Mouse (Mus musculus) embryonic facial prominence, embryonic 15.5 days (tissue): ENCODE results near the gene Lfng. TPM values are rescaled to one million over a fixed set of nuclear protein-coding genes. Genes with fewer than 3 reads are reported as not detected.
A peak's percentile ranks its signal among the peaks of the same experiment; 100 is the strongest.

Source experiments
- ATAC-seq: fragments of 200-750 bp; cut with Nextera tagmentation; 2 replicates; pipeline ENCODE4 v1.8.0; 2017; ENCODE audit warnings: low read depth, moderate TSS enrichment; ENCODE audit not compliant: insufficient number of reproducible peaks, low FRiP score, low TSS enrichment
- H3K27ac ChIP-seq: fragments of 300-500 bp; sonication (generic); replicated peaks from 2 replicates; pipeline ENCODE4 v1.5.1; 2015; ENCODE audit warnings: mild to moderate bottlenecking, inconsistent platforms
- H3K27me3 ChIP-seq: fragments of 300-500 bp; sonication (generic); 2 replicates; pipeline ENCODE4 v1.6.1; 2015; ENCODE audit warnings: inconsistent platforms
- H3K36me3 ChIP-seq: fragments of 300-500 bp; sonication (generic); 2 replicates; pipeline ENCODE4 v1.6.1; 2015; ENCODE audit warnings: mild to moderate bottlenecking, inconsistent platforms
- H3K4me1 ChIP-seq: fragments of 300-500 bp; sonication (generic); 2 replicates; pipeline ENCODE4 v1.6.1; 2015; ENCODE audit warnings: inconsistent platforms
- H3K4me2 ChIP-seq: fragments of 300-500 bp; sonication (generic); replicated peaks from 2 replicates; pipeline ENCODE4 v1.6.1; 2015; ENCODE audit warnings: mild to moderate bottlenecking, inconsistent platforms
- H3K4me3 ChIP-seq: fragments of 300-500 bp; sonication (generic); replicated peaks from 2 replicates; pipeline ENCODE4 v1.5.1; 2015; ENCODE audit warnings: mild to moderate bottlenecking, inconsistent platforms
- H3K9ac ChIP-seq: fragments of 300-500 bp; sonication (generic); 2 replicates; pipeline ENCODE4 v1.6.1; 2015; ENCODE audit warnings: inconsistent platforms
- H3K9me3 ChIP-seq: fragments of 300-500 bp; sonication (generic); replicated peaks from 2 replicates; pipeline ENCODE4 v1.6.1; 2016; ENCODE audit warnings: inconsistent platforms
- WGBS: fragments of 180-500 bp; shearing (Covaris S2); methylation state at CpG from one replicate; pipeline ENCODE4 v1.1.7; 2015; 5-methylcytosine and 5-hydroxymethylcytosine counted together
- polyA plus RNA-seq: library from polyadenylated mRNA; unstranded; fragments of >200 nt; fragmentation: Nextera tagmentation; extraction: Ambion mirVana; gene quantifications from 2 replicates; pipeline ENCODE4 v1.2.1, GENCODE M21; 2015

Lfng gene
- polyA plus RNA-seq, 1 experiment from 2014 or later = 31.8 TPM

- WGBS = 88% methylated on average over 7 of the region's 7 CpGs
- H3K9me3 ChIP-seq = no peaks in the 10 kb centered on the region
These were observed 26.3 kb downstream of the Lfng start for GRCm38 (mm10) chr5:140633432-140633831.

GRCm38 (mm10) chr5:140634798-140635722, 27.9 kb downstream of the Lfng start:
- no peak for ATAC-seq
- Histone ChIP-seq H3K4me1 (peaks cover 8% of the 10 kb centered on the region), H3K9ac (no peak overlapping the region), H3K27me3 (no peaks in the 10 kb centered on the region), H3K4me3 (no peak overlapping the region), H3K4me2 (no peak overlapping the region), H3K9me3 (no peaks in the 10 kb centered on the region), H3K27ac (no peak overlapping the region), H3K36me3 (peaks cover 89% of the 10 kb centered on the region)
- 94% methylated on average over 26 of the region's 26 CpGs for WGBS

More at GRCm38 (mm10) chr5:140633432-140633831, 26.3 kb downstream of the Lfng start:
- no peak for ATAC-seq
- no peak overlapping the region for H3K9ac ChIP-seq
- H3K27ac ChIP-seq = no peak overlapping the region
- no peaks in the 10 kb centered on the region for H3K4me1 ChIP-seq
- no peak overlapping the region for H3K4me2 ChIP-seq
- H3K27me3 ChIP-seq = no peaks in the 10 kb centered on the region
- H3K36me3 ChIP-seq = peaks cover 97% of the 10 kb centered on the region
- H3K4me3 ChIP-seq = no peak overlapping the region

- H3K4me3 ChIP-seq = no peak overlapping the region
- no peak overlapping the region for H3K4me2 ChIP-seq
- 0 out of 2 replicates have a peak overlapping the region, but pooled peaks have one; percentile 3 for H3K27ac ChIP-seq
- ATAC-seq = no peak
- peaks cover 78% of the 10 kb centered on the region for H3K36me3 ChIP-seq
- H3K9ac ChIP-seq = no peak overlapping the region
- H3K9me3 ChIP-seq = no peaks in the 10 kb centered on the region
- H3K27me3 ChIP-seq = no peaks in the 10 kb centered on the region
- 78% methylated on average over 7 of the region's 7 CpGs for WGBS
- H3K4me1 ChIP-seq = peaks cover 22% of the 10 kb centered on the region
These were observed 29.4 kb downstream of the Lfng start for GRCm38 (mm10) chr5:140636316-140637057.

- Histone ChIP-seq H3K4me2 (no peak overlapping the region), H3K9ac (no peak overlapping the region), H3K36me3 (peaks cover 73% of the 10 kb centered on the region), H3K4me3 (no peak overlapping the region), H3K4me1 (peaks cover 28% of the 10 kb centered on the region), H3K9me3 (no peaks in the 10 kb centered on the region), H3K27ac (0 out of 2 replicates have a peak overlapping the region, but pooled peaks have one; percentile 3), H3K27me3 (no peaks in the 10 kb centered on the region)
- ATAC-seq = no peak
- 83% methylated on average over 6 of the region's 6 CpGs for WGBS
These were observed 29.9 kb downstream of the Lfng start for GRCm38 (mm10) chr5:140637058-140637410.

GRCm38 (mm10) chr5:140637989-140638388, 30.9 kb downstream of the Lfng start:
- no peak for ATAC-seq
- H3K4me2 ChIP-seq = no peak overlapping the region
- WGBS = 85% methylated on average over 3 of the region's 3 CpGs
- H3K9ac ChIP-seq = no peak overlapping the region
- no peaks in the 10 kb centered on the region for H3K27me3 ChIP-seq
- no peak overlapping the region for H3K4me3 ChIP-seq
- H3K36me3 ChIP-seq = peaks cover 65% of the 10 kb centered on the region
- no peak overlapping the region for H3K27ac ChIP-seq
- H3K4me1 ChIP-seq = peaks cover 37% of the 10 kb centered on the region
- H3K9me3 ChIP-seq = no peaks in the 10 kb centered on the region

GRCm38 (mm10) chr5:140638484-140638883, 31.4 kb downstream of the Lfng start:
- Histone ChIP-seq H3K36me3 (peaks cover 60% of the 10 kb centered on the region), H3K27me3 (no peaks in the 10 kb centered on the region), H3K27ac (no peak overlapping the region), H3K4me2 (no peak overlapping the region), H3K9ac (no peak overlapping the region), H3K4me1 (peaks cover 41% of the 10 kb centered on the region), H3K9me3 (no peaks in the 10 kb centered on the region), H3K4me3 (no peak overlapping the region)
- 90% methylated on average over 6 of the region's 6 CpGs for WGBS
- no peak for ATAC-seq

- Histone ChIP-seq H3K27ac (no peak overlapping the region), H3K9me3 (no peaks in the 10 kb centered on the region), H3K27me3 (no peaks in the 10 kb centered on the region), H3K36me3 (peaks cover 57% of the 10 kb centered on the region), H3K9ac (no peak overlapping the region), H3K4me2 (no peak overlapping the region), H3K4me3 (no peak overlapping the region), H3K4me1 (peaks cover 46% of the 10 kb centered on the region)
- WGBS = 93% methylated on average over 4 of the region's 4 CpGs
- no peak for ATAC-seq
These were observed 32.2 kb downstream of the Lfng start for GRCm38 (mm10) chr5:140639312-140639711.

GRCm38 (mm10) chr5:140639871-140640270, 32.8 kb downstream of the Lfng start:
- peaks cover 57% of the 10 kb centered on the region for H3K36me3 ChIP-seq
- peak overlapping the region; percentile 92 for H3K27ac ChIP-seq
- H3K9me3 ChIP-seq = no peaks in the 10 kb centered on the region
- WGBS = 63% methylated on average over 14 of the region's 14 CpGs
- H3K27me3 ChIP-seq = no peaks in the 10 kb centered on the region
- no peak overlapping the region for H3K4me3 ChIP-seq
- H3K4me2 ChIP-seq = no peak overlapping the region
- no peak for ATAC-seq
- H3K4me1 ChIP-seq = peaks cover 50% of the 10 kb centered on the region
- no peak overlapping the region for H3K9ac ChIP-seq

- H3K27ac ChIP-seq = peak overlapping the region; percentile 92
- no peak for ATAC-seq
- H3K36me3 ChIP-seq = peaks cover 50% of the 10 kb centered on the region
- 66% methylated on average over 2 of the region's 2 CpGs for WGBS
- no peak overlapping the region for H3K4me3 ChIP-seq
- H3K4me2 ChIP-seq = peak overlapping the region; percentile 38; the same call in 1 of the 2 replicates
- peaks cover 59% of the 10 kb centered on the region for H3K4me1 ChIP-seq
- H3K9ac ChIP-seq = no peak overlapping the region
- H3K9me3 ChIP-seq = no peaks in the 10 kb centered on the region
- H3K27me3 ChIP-seq = no peaks in the 10 kb centered on the region
These were observed 33.7 kb downstream of the Lfng start for GRCm38 (mm10) chr5:140640812-140641211.

GRCm38 (mm10) chr5:140641254-140641928, 34.3 kb downstream of the Lfng start:
- Histone ChIP-seq H3K4me2 (peak overlapping the region; percentile 38), H3K9ac (no peak overlapping the region), H3K4me1 (peaks cover 65% of the 10 kb centered on the region), H3K27me3 (no peaks in the 10 kb centered on the region), H3K4me3 (no peak overlapping the region), H3K9me3 (no peaks in the 10 kb centered on the region), H3K27ac (peak overlapping the region; percentile 92), H3K36me3 (peaks cover 44% of the 10 kb centered on the region)
- 25% methylated on average over 10 of the region's 10 CpGs for WGBS
- peak; percentile 82 for ATAC-seq

GRCm38 (mm10) chr5:140642076-140642475, 35.0 kb downstream of the Lfng start:
- Histone ChIP-seq H3K27me3 (no peaks in the 10 kb centered on the region), H3K9ac (no peak overlapping the region), H3K36me3 (peaks cover 38% of the 10 kb centered on the region), H3K4me3 (no peak overlapping the region), H3K4me1 (peaks cover 72% of the 10 kb centered on the region), H3K9me3 (no peaks in the 10 kb centered on the region), H3K27ac (peak overlapping the region; percentile 92), H3K4me2 (peak overlapping the region; percentile 38; the same call in 1 of the 2 replicates)
- no peak for ATAC-seq
- WGBS = 38% methylated on average over 3 of the region's 3 CpGs
